Mouse (Mus musculus) stomach, embryonic 14.5 days (tissue): Measurements from ENCODE around the gene Pllp. TPM values are rescaled to one million over a fixed set of nuclear protein-coding genes. Genes with fewer than 3 reads are reported as not detected.
A peak's percentile ranks its signal among the peaks of the same experiment; 100 is the strongest.

ENCODE experiments used
- ATAC-seq: fragments of 200-750 bp; cut with Nextera tagmentation; 2 replicates; pipeline ENCODE4 v1.8.0; 2017; ENCODE audit warnings: low read depth, moderate TSS enrichment; ENCODE audit not compliant: insufficient number of reproducible peaks, insufficient read depth, low FRiP score
- H3K27ac ChIP-seq: fragments of 300-500 bp; sonication (generic); 2 replicates; pipeline ENCODE4 v1.5.1; 2014; ENCODE audit warnings: mild to moderate bottlenecking, low read length, moderate library complexity, mixed read lengths
- H3K27me3 ChIP-seq: fragments of 300-500 bp; sonication (generic); 2 replicates; pipeline ENCODE4 v1.6.1; 2014; ENCODE audit warnings: low read length, control low read depth, mixed read lengths; ENCODE audit not compliant: control insufficient read depth, insufficient read depth
- H3K36me3 ChIP-seq: fragments of 300-500 bp; sonication (generic); 2 replicates; pipeline ENCODE4 v1.6.1; 2014; ENCODE audit warnings: mild to moderate bottlenecking, control low read depth, low read length, moderate library complexity, mixed read lengths; ENCODE audit not compliant: control insufficient read depth, insufficient read depth
- H3K4me1 ChIP-seq: fragments of 300-500 bp; sonication (generic); 2 replicates; pipeline ENCODE4 v1.6.1; 2014; ENCODE audit warnings: low read length, control low read depth, mixed read lengths; ENCODE audit not compliant: control insufficient read depth, insufficient read depth
- H3K4me2 ChIP-seq: fragments of 300-500 bp; sonication (generic); replicated peaks from 2 replicates; pipeline ENCODE4 v1.6.1; 2014; ENCODE audit warnings: low read depth, low read length, control low read depth
- H3K4me3 ChIP-seq: fragments of 300-500 bp; sonication (generic); 2 replicates; pipeline ENCODE4 v1.5.1; 2014; ENCODE audit warnings: low read depth, low read length, control low read depth
- H3K9ac ChIP-seq: fragments of 300-500 bp; sonication (generic); replicated peaks from 2 replicates; pipeline ENCODE4 v1.6.1; 2014; ENCODE audit warnings: low read depth, mild to moderate bottlenecking, control low read depth, low read length, moderate library complexity, mixed read lengths
- H3K9me3 ChIP-seq: fragments of 300-500 bp; sonication (generic); 2 replicates; pipeline ENCODE4 v1.6.1; 2016; ENCODE audit warnings: low read depth, low read length, control low read depth; ENCODE audit not compliant: control insufficient read depth
- WGBS: fragments of 180-500 bp; shearing (Covaris S2); extraction: QIAGEN DNeasy Blood & Tissue Kit; methylation state at CpG from one replicate; pipeline ENCODE4 v1.1.7; 2014; 5-methylcytosine and 5-hydroxymethylcytosine counted together
- polyA plus RNA-seq: library from polyadenylated mRNA; unstranded; fragments of >200 nt; fragmentation: Nextera tagmentation; extraction: Ambion mirVana; gene quantifications from 2 replicates; pipeline ENCODE4 v1.2.1, GENCODE M21; 2014

Pllp gene
- polyA plus RNA-seq, 1 experiment from 2014 or later = 65.6 TPM

DNA sequence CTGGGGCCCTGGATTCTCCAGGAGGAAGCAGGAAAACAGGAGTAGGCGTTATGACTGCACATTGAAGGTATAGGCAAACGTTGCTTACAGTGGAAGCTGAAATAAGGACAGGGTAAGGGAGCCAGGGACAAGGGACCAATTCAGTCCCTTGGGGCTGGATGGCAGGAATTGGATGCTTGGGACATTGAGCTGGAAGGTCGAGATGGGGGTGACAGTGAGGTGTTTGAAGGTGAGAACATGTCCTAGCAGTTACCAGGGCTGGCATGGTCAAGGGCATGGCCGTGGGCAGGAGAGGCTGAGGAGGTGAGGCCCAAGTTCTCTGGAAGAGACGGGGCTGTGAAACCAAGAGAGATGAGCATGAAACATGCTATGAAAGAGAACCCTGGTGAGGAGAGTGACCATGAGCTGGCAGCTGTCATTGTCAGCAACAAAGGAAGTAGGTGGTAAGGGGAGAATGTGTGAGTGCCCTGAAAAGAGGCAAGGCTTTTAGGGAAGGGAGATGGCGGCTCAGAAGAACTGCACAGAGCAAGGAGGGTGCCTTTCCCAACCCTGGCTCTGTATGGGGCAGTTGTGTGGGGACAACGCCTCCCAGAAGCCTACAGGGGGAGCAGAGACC is 38.8 kb upstream of the Pllp start:
- H3K9me3 ChIP-seq = no peaks in the 10 kb centered on the region
- 77% methylated on average over 7 of the region's 7 CpGs for WGBS
- H3K27me3 ChIP-seq = no peaks in the 10 kb centered on the region
- no peaks in the 10 kb centered on the region for H3K4me1 ChIP-seq
- H3K9ac ChIP-seq = no peak overlapping the region
- no peaks in the 10 kb centered on the region for H3K36me3 ChIP-seq
- H3K4me3 ChIP-seq = no peak overlapping the region
- H3K4me2 ChIP-seq = no peak overlapping the region
- H3K27ac ChIP-seq = no peak overlapping the region
- no peak for ATAC-seq

DNA sequence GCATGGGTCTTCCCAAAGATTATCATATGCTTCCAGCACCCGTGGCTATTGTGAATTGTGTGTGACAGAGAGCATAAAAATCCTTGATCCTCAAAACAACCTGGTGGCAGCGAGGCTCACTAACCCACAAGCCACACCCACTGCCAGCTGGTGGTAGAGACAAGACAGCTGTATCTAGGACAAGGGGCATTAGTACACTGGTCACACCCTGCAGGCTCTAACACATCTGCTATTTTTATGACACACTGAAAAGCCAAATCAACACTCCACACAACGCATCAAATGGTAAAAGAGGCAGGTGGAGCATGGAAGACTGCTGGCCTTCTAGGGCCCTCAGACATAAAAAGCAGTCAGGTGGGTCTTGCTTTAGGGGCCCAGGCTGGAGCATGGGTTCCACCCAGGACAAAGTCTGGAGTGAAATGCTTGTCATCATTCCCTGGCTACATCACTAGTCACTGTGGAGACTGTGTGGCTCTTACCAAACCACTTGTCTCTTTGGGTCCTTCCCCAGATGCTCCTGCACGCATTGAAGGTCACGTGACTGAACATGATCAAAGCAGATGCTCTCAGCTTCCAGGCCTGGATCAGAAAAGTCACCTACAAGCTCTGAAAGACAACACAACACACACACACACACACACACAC is 37.9 kb upstream of the Pllp start:
- Histone ChIP-seq H3K36me3 (no peaks in the 10 kb centered on the region), H3K4me2 (no peak overlapping the region), H3K4me3 (no peak overlapping the region), H3K4me1 (no peaks in the 10 kb centered on the region), H3K9me3 (no peaks in the 10 kb centered on the region), H3K9ac (no peak overlapping the region), H3K27me3 (no peaks in the 10 kb centered on the region), H3K27ac (no peak overlapping the region)
- ATAC-seq = peak; percentile 75; the same call in 1 of the 2 replicates
- WGBS = 67% methylated on average over 5 of the region's 5 CpGs

DNA sequence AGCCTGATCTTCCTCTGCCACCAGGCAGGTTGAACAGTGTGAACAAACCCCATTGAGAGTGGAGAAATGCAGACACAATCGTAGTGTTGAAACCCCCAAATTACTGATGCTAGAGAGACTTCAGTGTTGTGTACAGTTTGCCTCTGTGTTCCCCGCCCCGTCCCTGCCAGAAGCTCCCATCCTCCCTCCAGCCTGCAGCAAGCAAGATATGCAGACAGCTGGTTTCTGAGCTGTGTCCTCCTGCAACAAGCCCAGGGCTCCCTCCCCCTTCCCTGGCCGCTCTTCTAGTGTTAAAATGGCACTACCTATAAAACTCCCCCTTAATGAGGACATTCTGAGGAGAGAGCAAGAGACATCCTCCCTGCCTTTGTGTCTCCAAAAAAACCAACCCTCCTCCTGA is 33.2 kb upstream of the Pllp start:
- no peaks in the 10 kb centered on the region for H3K36me3 ChIP-seq
- H3K27me3 ChIP-seq = no peaks in the 10 kb centered on the region
- no peak for ATAC-seq
- H3K9me3 ChIP-seq = 0 out of 2 replicates have a peak, but pooled peaks cover 2% of the 10 kb centered on the region
- H3K27ac ChIP-seq = peak overlapping the region; percentile 30; the same call in 1 of the 2 replicates
- no peaks in the 10 kb centered on the region for H3K4me1 ChIP-seq
- H3K9ac ChIP-seq = no peak overlapping the region
- H3K4me2 ChIP-seq = no peak overlapping the region
- 52% methylated on average over 4 of the region's 4 CpGs for WGBS
- no peak overlapping the region for H3K4me3 ChIP-seq

DNA sequence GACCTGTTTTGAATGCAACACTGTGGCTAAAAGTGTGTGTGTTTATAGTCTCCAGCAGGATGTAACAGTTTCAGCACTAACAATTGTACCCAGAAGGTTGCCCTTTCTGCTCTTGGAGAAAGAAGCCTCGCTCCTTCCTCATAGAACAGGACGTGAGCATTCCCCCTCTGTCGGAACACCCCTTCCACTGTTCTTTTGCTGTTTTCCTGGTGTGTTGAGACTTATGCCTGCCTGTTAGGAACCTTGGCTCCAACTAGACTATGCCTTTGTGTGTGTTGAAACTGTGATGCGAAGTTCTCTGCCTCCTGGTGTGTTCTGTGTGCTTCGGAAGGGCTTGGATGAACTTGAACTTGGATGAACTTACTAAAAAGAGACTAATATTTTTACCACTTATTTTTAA is 29.9 kb upstream of the Pllp start:
- 82% methylated on average over 5 of the region's 5 CpGs for WGBS
- no peak for ATAC-seq

DNA sequence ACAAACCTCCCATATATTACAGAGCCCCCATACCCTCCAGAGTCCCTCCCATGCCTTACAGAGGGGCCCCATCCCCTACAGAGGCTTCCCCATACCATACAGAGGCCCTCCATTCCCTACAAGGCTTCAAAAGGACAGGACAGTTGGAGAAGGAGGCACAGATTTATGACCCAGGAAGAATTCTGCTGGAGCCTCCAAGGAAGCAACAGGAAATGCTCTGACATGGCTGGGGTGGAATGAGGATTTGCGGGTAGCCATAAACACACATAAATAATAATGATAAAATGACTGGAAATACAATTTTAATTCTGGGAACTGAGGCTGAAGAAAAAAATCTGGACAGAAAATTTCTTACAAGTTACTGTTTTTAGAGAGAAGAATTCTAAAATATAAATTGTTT is 20.8 kb upstream of the Pllp start:
- H3K27me3 ChIP-seq = no peaks in the 10 kb centered on the region
- no peak for ATAC-seq
- 66% methylated on average over 1 of the region's 1 CpGs for WGBS

More for the DNA sequence above, 29.9 kb upstream of the Pllp start:
- Histone ChIP-seq H3K36me3 (no peaks in the 10 kb centered on the region), H3K4me1 (no peaks in the 10 kb centered on the region), H3K9me3 (0 out of 2 replicates have a peak, but pooled peaks cover 2% of the 10 kb centered on the region), H3K4me3 (no peak overlapping the region), H3K27me3 (no peaks in the 10 kb centered on the region), H3K9ac (no peak overlapping the region), H3K27ac (no peak overlapping the region), H3K4me2 (no peak overlapping the region)

DNA sequence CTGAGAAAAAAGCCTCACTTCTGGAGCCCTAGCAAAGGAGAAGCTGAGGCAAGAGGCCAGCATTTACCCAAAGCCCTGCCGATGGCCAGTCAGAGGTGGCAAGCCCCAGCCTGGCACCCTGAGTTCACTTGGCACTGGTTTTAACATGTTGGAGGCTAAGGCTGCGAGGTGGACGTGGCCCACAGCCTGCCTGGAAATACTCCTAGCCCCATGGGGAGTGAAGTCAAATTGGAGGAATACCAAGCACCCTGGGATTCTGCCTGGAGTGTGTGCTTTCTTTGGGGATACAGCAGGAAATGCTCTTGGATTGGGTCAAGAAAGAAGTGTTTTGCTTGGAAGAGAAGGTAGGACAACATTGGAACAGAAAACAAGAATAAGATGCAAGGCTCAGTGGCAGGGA is 19.8 kb upstream of the Pllp start:
- Histone ChIP-seq H3K27ac (no peak overlapping the region), H3K9me3 (no peaks in the 10 kb centered on the region), H3K4me2 (no peak overlapping the region), H3K4me3 (no peak overlapping the region), H3K4me1 (no peaks in the 10 kb centered on the region), H3K36me3 (no peaks in the 10 kb centered on the region), H3K27me3 (no peaks in the 10 kb centered on the region), H3K9ac (no peak overlapping the region)
- no peak for ATAC-seq
- 85% methylated on average over 3 of the region's 3 CpGs for WGBS

More for the DNA sequence above, 20.8 kb upstream of the Pllp start:
- no peaks in the 10 kb centered on the region for H3K36me3 ChIP-seq
- H3K4me2 ChIP-seq = no peak overlapping the region
- no peak overlapping the region for H3K4me3 ChIP-seq
- no peaks in the 10 kb centered on the region for H3K4me1 ChIP-seq
- H3K27ac ChIP-seq = no peak overlapping the region
- no peaks in the 10 kb centered on the region for H3K9me3 ChIP-seq
- no peak overlapping the region for H3K9ac ChIP-seq

DNA sequence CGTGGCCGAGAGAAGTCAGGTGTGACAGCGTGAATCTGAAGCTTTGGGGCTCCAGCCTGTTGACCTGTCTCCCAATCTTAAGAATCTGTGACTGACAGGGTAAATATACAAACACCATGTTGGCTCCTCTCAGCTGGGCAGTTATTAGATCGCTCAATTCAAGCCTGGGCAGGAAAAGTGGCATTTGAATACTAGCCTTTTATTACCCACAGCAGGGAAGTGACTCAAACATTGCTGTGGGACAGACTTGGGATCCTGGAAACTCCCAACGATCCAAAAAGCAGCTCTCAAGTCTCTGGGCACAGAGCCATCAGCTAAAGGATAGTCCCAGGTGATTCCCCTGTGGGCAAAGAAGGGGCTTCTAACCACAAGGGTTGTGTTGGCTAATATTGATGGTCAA is 18.5 kb upstream of the Pllp start:
- no peak overlapping the region for H3K4me3 ChIP-seq
- no peaks in the 10 kb centered on the region for H3K9me3 ChIP-seq
- H3K27me3 ChIP-seq = no peaks in the 10 kb centered on the region
- 46% methylated on average over 5 of the region's 5 CpGs for WGBS
- H3K4me2 ChIP-seq = no peak overlapping the region
- ATAC-seq = no peak
- no peaks in the 10 kb centered on the region for H3K36me3 ChIP-seq
- H3K4me1 ChIP-seq = no peaks in the 10 kb centered on the region
- no peak overlapping the region for H3K9ac ChIP-seq
- no peak overlapping the region for H3K27ac ChIP-seq

DNA sequence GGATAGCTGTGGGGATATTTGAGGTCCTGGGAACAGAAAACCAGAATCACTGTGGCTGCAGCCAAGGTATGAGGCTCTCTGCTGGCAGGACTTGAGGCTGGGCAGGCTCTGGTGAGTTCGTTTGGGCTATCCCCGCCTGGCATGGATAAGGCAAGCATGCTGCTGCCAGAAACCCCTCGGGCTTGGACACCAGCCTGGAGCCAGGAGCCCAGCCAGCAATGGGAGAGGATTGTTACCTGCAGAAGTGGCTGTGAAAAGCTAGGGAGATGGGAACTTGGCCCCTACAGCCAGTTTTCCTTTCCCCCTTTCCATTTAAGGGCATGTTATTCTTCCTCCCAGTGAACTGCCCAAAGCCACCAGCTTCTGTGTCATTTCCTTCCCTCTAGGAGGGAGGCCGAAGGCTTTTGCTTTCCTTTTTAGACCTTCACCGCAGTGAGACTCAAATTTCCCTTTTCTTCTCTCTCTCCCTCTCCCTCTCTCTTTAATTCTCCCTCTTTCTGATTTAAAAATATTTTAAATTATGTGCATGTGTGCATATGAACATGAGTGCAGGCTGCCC is 15.2 kb upstream of the Pllp start:
- WGBS = 46% methylated on average over 5 of the region's 5 CpGs
- no peak for ATAC-seq
- no peak overlapping the region for H3K9ac ChIP-seq
- peak overlapping the region; percentile 67; the same call in 1 of the 2 replicates for H3K27ac ChIP-seq
- no peak overlapping the region for H3K4me3 ChIP-seq
- no peaks in the 10 kb centered on the region for H3K36me3 ChIP-seq
- no peak overlapping the region for H3K4me2 ChIP-seq
- H3K9me3 ChIP-seq = no peaks in the 10 kb centered on the region
- no peaks in the 10 kb centered on the region for H3K27me3 ChIP-seq
- H3K4me1 ChIP-seq = no peaks in the 10 kb centered on the region
